Mouse (Mus musculus): Measurements from ENCODE around the gene Setd3. TPM values are rescaled to one million over a fixed set of nuclear protein-coding genes. Genes with fewer than 3 reads are reported as not detected.

Gene Setd3
- polyA plus RNA-seq, 1 experiment from 2014 or later, result 92.1 TPM

DNA sequence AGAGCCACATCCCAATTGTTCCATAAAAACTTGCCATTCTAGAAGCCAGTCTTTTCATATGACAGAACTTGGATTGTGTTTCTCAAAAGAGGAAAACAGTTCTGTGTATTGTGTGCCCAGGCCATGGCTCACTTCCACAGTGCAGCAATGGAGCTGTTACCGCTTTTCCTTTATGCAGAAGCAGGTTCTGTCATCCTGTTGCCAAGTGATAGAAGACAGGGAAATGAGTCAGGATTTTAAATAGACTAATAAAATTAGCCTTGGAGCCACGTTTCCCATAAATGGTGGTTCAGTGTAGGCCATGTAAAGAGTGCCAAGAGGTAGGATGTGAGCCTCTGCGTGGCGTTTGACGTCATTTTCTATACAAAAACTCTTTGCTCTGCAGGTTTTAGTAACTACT lies 14.8 kb upstream of the Setd3 start:
- H3K9me3 ChIP-seq (ENCODE audit: control insufficient read depth, low read length), result no peaks in the 10 kb centered on the region
- no peaks in the 10 kb centered on the region for H3K4me1 ChIP-seq (replicated peaks; ENCODE audit: control insufficient read depth, insufficient read depth, low read length)
- DNase-seq (ENCODE audit: low spot score), result no peak
- 96% methylated on average over 5 of the region's 5 CpGs for whole genome bisulfite sequencing
- peaks cover 14% of the 10 kb centered on the region for H3K36me3 ChIP-seq (ENCODE audit: control insufficient read depth, insufficient read depth, low read length)
- H3K27me3 ChIP-seq (ENCODE audit: control insufficient read depth, insufficient read depth, low read length), result no peaks in the 10 kb centered on the region
- no peak overlapping the region for H3K9ac ChIP-seq (ENCODE audit: low read depth, low read length)
- no peak overlapping the region for H3K4me2 ChIP-seq (replicated peaks; ENCODE audit: low read depth, low read length)
- no peak for ATAC-seq (ENCODE audit: low FRiP score)
- H3K27ac ChIP-seq (ENCODE audit: low read depth, low read length), result no peak overlapping the region
- H3K4me3 ChIP-seq (ENCODE audit: low read depth, low read length), result no peak overlapping the region

DNA sequence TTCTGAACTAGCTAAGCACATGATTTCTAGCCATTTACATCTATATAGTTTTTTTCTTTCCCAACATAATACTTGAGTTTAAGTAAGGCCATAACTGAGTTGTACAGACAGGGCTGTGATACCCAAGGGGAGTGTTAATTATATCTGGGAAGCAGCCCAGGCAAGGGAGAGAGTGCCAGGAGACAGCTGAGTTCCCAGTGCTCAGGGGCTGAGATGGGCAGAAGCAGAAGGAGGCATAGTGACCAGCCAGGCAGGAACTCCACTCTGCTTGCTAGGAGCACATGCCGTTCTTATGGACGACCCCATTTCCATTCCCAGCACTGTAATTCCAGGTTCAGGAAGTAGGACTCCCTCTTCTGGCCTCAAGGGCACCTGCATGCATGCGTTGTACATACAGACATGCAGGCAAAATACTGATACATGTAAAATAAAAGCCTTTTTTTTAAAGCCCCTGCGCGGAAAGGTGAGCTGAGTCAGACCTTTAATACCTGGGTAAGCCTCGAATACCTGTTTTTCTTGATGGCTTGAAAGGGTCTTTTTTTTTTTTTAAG lies 8.5 kb upstream of the Setd3 start:
- WGBS, result 91% methylated on average over 6 of the region's 6 CpGs
- no peaks in the 10 kb centered on the region for H3K27me3 ChIP-seq (ENCODE audit: control insufficient read depth, insufficient read depth, low read length)
- H3K27ac ChIP-seq (ENCODE audit: low read depth, low read length), result no peak overlapping the region
- H3K4me3 ChIP-seq (ENCODE audit: low read depth, low read length), result no peak overlapping the region
- no peak overlapping the region for H3K9ac ChIP-seq (ENCODE audit: low read depth, low read length)
- DNase-seq (ENCODE audit: low spot score) (no peak), ATAC-seq (ENCODE audit: low FRiP score) (no peak)
- no peak overlapping the region for H3K4me2 ChIP-seq (replicated peaks; ENCODE audit: low read depth, low read length)
- H3K36me3 ChIP-seq (ENCODE audit: control insufficient read depth, insufficient read depth, low read length), result 0 out of 2 replicates have a peak, but pooled peaks cover 5% of the 10 kb centered on the region
- H3K9me3 ChIP-seq (ENCODE audit: control insufficient read depth, low read length), result no peaks in the 10 kb centered on the region
- H3K4me1 ChIP-seq (replicated peaks; ENCODE audit: control insufficient read depth, insufficient read depth, low read length), result no peaks in the 10 kb centered on the region

DNA sequence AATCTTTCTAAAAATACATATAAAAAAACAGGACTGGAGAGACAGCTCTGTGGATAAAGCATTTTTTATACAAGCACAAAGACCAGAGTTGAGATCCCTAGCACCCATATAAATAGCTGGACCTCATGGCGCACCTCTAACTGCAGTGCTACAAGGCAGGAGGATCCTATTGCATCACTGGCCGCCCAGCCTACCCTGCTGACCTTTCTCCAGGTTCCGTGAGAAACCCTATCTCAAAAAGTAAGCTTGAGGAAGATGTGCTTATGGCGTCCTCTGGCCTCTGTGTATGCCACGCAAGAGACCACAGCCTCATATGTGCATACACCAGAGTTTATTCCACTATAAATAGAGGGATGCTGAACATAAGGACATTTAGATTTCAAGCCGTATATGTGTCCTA lies 2.6 kb upstream of the Setd3 start:
- Histone ChIP-seq H3K27ac (ENCODE audit: low read depth, low read length) (no peak overlapping the region), H3K27me3 (ENCODE audit: control insufficient read depth, insufficient read depth, low read length) (no peaks in the 10 kb centered on the region), H3K9me3 (ENCODE audit: control insufficient read depth, low read length) (no peaks in the 10 kb centered on the region), H3K4me2 (replicated peaks; ENCODE audit: low read depth, low read length) (no peak overlapping the region), H3K4me1 (replicated peaks; ENCODE audit: control insufficient read depth, insufficient read depth, low read length) (peaks cover 6% of the 10 kb centered on the region), H3K4me3 (ENCODE audit: low read depth, low read length) (no peak overlapping the region), H3K9ac (ENCODE audit: low read depth, low read length) (no peak overlapping the region), H3K36me3 (ENCODE audit: control insufficient read depth, insufficient read depth, low read length) (no peaks in the 10 kb centered on the region)
- no peak for ATAC-seq (ENCODE audit: low FRiP score)
- DNase-seq (ENCODE audit: low spot score), result no peak
- WGBS, result 95% methylated on average over 6 of the region's 6 CpGs

DNA sequence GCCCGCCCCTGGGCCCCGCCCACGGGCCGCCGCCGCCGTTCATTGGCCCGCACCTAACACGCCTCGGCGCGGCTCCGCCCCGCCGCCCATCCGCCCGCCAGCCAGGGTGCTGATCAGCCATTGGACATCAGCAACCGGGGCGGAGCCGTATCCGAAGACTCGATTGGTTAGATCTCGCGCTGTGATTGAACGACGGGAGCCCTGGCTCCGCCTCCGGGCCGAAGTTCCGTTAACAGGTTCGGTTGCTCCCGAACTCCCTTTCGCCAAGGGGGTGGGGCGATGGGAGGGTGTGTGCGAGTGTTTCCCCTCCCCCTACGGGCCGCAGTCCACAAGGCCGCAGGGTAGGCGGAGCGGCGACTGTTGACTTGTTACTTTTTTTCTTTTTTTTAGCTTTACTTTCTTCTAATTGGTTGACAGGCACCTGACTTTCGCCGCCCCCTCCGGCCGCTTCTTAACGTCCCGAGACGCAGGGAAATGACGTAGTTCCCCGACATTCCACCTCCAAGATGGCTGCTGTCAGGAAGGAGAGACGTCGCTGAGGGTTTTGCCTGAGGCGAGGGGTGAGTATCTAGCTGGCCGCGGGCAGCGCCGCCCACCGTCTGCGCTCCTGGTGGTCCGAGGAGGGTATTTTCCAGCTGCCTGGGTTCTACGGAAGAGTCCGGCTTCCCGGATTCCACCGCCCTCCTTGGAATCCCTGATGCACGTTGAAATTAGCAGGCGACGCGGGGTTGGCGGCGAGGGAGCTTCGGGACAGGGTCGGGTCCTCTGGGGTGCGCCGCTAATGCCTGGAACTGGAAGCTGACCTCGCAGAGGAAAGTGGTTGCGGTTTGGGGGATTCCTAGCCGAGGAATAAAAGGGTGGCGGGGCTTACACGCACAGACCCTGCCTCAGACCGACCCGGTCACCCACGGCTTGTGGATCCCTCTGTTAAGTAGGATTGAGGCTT lies 480 bp upstream of the Setd3 start, which contains the start of gene Ccnk:
Gene Ccnk, plus strand, starts transcription at position 259 of the 946 bp plus-strand sequence.
- H3K4me1 ChIP-seq (replicated peaks; ENCODE audit: control insufficient read depth, insufficient read depth, low read length), result peaks cover 6% of the 10 kb centered on the region
- peak within 1 kb of the TSS; percentile 82 for H3K9ac ChIP-seq (ENCODE audit: low read depth, low read length)
- no peaks in the 10 kb centered on the region for H3K9me3 ChIP-seq (ENCODE audit: control insufficient read depth, low read length)
- DNase-seq (ENCODE audit: low spot score), result peak; percentile 98
- H3K4me3 ChIP-seq (ENCODE audit: low read depth, low read length), result peak within 1 kb of the TSS; percentile 86
- H3K27me3 ChIP-seq (ENCODE audit: control insufficient read depth, insufficient read depth, low read length), result no peaks in the 10 kb centered on the region
- peak within 1 kb of the TSS; percentile 78 for H3K4me2 ChIP-seq (replicated peaks; ENCODE audit: low read depth, low read length)
- peak; percentile 98 for ATAC-seq (ENCODE audit: low FRiP score)
- peak within 1 kb of the TSS; percentile 68 for H3K27ac ChIP-seq (ENCODE audit: low read depth, low read length)
- H3K36me3 ChIP-seq (ENCODE audit: control insufficient read depth, insufficient read depth, low read length), result no peaks in the 10 kb centered on the region
- under 1% methylated on average over 65 of the region's 82 CpGs for WGBS

DNA sequence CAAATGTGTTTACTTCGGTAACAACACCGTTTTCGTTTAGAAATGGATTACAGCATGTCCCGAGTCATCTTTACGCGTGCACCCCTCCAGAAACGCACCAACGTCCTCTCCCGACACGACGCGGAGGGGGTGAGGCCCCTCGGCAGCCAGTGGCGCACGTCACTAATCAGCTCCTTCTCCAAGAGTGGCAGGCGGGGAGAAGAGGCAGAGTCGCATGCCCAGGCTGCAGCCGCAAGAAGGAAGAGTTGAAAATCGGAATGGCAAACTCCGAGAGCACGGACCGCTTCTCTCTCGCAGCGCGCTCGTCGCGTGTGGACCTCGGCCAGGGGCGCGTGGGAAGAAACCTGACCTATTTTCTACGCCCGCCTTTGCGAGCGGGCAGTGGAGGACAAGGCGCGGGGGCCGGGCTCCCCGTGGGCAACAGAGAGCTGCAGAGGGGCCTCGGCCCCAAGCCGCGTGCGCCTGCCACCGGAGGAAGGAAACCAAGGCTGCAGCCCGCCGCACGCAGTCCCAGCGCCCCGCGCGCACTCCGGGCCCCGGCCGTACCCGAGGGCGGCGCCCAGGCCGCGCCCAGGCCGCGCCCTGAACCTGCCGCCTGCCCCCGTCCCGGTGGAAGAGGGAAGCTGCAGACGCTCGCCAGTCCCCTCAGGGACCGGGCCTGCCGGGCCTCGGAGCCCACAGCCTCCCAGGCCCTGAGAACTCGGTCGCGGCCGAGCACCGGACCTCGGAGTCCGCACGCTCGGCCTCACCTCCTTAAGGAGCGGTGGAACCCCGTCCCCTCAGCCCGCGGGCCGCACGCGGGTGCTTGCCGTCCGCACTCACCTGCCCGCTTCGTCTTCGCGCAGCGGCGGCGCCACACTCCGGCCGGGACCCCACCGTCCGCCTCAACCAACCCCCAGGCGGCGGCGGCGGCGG lies 526 bp downstream of the Setd3 start:
- peak overlapping the region; percentile 86 for H3K4me3 ChIP-seq (ENCODE audit: low read depth, low read length)
- H3K36me3 ChIP-seq (ENCODE audit: control insufficient read depth, insufficient read depth, low read length), result no peaks in the 10 kb centered on the region
- peak overlapping the region; percentile 68 for H3K27ac ChIP-seq (ENCODE audit: low read depth, low read length)
- H3K9me3 ChIP-seq (ENCODE audit: control insufficient read depth, low read length), result no peaks in the 10 kb centered on the region
- WGBS, result under 1% methylated on average over 87 of the region's 103 CpGs
- peak overlapping the region; percentile 82 for H3K9ac ChIP-seq (ENCODE audit: low read depth, low read length)
- peak overlapping the region; percentile 77 for H3K4me2 ChIP-seq (replicated peaks; ENCODE audit: low read depth, low read length)
- H3K4me1 ChIP-seq (replicated peaks; ENCODE audit: control insufficient read depth, insufficient read depth, low read length), result peaks cover 6% of the 10 kb centered on the region
- ATAC-seq (ENCODE audit: low FRiP score) (peak; percentile 43; the same call in 1 of the 2 replicates), DNase-seq (ENCODE audit: low spot score) (peak; percentile 63)
- H3K27me3 ChIP-seq (ENCODE audit: control insufficient read depth, insufficient read depth, low read length), result no peaks in the 10 kb centered on the region

DNA sequence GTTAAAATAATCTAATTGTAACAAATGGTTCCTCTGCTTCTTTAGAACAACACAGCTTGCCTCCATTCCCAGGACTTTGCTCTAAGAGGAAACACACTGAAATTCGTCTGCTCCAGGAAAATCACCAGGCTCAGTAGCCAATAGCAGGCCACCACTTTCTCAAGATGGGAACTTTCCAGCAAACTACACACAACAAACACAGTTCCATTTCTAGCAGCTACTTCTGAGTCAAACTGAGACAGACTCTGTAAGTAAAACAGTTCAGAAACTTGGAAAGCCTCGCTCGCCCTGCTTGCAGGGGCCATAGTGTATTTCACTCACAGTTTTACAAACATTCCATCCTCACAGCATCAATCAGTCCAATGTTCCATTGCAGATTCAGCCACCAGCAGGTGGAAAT lies 2.7 kb downstream of the Setd3 start:
- Histone ChIP-seq H3K4me3 (ENCODE audit: low read depth, low read length) (no peak overlapping the region), H3K27ac (ENCODE audit: low read depth, low read length) (no peak overlapping the region), H3K36me3 (ENCODE audit: control insufficient read depth, insufficient read depth, low read length) (no peaks in the 10 kb centered on the region), H3K4me1 (replicated peaks; ENCODE audit: control insufficient read depth, insufficient read depth, low read length) (peaks cover 6% of the 10 kb centered on the region), H3K27me3 (ENCODE audit: control insufficient read depth, insufficient read depth, low read length) (no peaks in the 10 kb centered on the region), H3K9me3 (ENCODE audit: control insufficient read depth, low read length) (no peaks in the 10 kb centered on the region), H3K4me2 (replicated peaks; ENCODE audit: low read depth, low read length) (no peak overlapping the region), H3K9ac (ENCODE audit: low read depth, low read length) (no peak overlapping the region)
- ATAC-seq (ENCODE audit: low FRiP score), result no peak
- no peak for DNase-seq (ENCODE audit: low spot score)
- WGBS, result 81% methylated on average over 3 of the region's 3 CpGs

DNA sequence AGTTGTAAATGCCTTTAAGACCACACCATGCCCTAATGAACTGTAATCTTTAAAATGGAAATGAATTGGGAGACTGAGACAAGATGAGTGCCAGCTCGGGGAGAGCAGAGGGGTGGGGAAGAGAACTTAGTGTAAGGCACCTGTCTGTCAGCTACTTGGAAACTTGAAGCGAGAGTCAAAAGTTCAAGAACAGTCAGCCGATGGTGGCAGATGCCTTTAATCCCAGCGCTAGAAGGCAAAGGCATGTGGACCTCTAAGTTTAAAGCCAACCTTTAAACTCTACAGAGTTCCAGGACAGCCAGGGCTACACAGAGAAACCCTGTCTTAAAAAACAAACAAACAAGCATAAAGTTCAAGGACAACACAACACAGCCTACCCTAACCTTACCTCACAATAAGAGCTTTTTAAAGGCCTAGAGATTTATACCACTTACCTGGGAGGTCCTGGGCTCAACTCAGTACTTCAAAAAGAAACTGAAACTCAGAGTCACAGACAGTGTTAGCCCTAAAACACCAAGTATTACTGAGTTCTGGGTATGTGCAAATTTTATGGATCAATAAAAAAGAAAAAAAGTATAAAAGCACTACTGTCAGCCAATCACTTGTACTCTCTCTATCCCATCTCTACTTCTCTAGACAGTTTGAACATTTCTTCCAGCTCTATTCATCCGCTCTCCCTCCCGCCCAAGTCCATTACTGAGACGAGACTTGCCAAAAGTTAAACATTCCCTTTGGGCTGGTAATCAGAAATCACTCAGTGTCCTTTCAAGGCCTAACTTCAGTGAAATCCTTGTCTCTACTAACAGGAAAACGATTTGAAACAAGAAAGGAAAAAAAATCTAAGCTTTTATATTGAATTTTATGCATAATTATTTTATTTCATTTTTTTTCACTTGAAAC lies 4.3 kb downstream of the Setd3 start:
- Histone ChIP-seq H3K4me3 (ENCODE audit: low read depth, low read length) (no peak overlapping the region), H3K9ac (ENCODE audit: low read depth, low read length) (no peak overlapping the region), H3K9me3 (ENCODE audit: control insufficient read depth, low read length) (no peaks in the 10 kb centered on the region), H3K36me3 (ENCODE audit: control insufficient read depth, insufficient read depth, low read length) (no peaks in the 10 kb centered on the region), H3K27ac (ENCODE audit: low read depth, low read length) (no peak overlapping the region), H3K27me3 (ENCODE audit: control insufficient read depth, insufficient read depth, low read length) (no peaks in the 10 kb centered on the region), H3K4me2 (replicated peaks; ENCODE audit: low read depth, low read length) (no peak overlapping the region), H3K4me1 (replicated peaks; ENCODE audit: control insufficient read depth, insufficient read depth, low read length) (peaks cover 6% of the 10 kb centered on the region; the same call in 1 of the 2 replicates)
- ATAC-seq (ENCODE audit: low FRiP score) (no peak), DNase-seq (ENCODE audit: low spot score) (no peak)
- WGBS, result 82% methylated on average over 8 of the region's 8 CpGs

DNA sequence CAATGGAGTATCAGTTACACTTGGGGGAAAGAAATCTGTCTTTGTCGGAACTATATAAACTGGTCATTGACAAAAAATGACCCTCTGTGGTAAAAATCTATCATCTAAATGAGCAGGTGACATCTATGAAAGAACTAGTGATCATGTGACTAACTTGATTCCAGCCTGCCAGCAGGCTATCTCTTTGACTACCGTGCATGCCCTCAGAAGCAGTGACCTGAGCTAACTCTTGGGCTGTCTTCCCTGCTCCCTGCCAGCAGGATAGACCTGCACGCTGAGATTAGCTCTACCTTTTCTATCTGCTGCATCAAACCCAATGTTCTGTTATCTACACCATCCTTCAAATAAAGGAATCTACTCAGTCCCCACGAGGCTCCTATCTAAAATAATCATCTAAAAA lies 6.5 kb downstream of the Setd3 start:
- WGBS, result 58% methylated on average over 4 of the region's 4 CpGs
- Histone ChIP-seq H3K9ac (ENCODE audit: low read depth, low read length) (no peak overlapping the region), H3K9me3 (ENCODE audit: control insufficient read depth, low read length) (no peaks in the 10 kb centered on the region), H3K36me3 (ENCODE audit: control insufficient read depth, insufficient read depth, low read length) (no peaks in the 10 kb centered on the region), H3K4me3 (ENCODE audit: low read depth, low read length) (no peak overlapping the region), H3K27me3 (ENCODE audit: control insufficient read depth, insufficient read depth, low read length) (no peaks in the 10 kb centered on the region), H3K27ac (ENCODE audit: low read depth, low read length) (no peak overlapping the region), H3K4me1 (replicated peaks; ENCODE audit: control insufficient read depth, insufficient read depth, low read length) (0 out of 2 replicates have a peak, but pooled peaks cover 3% of the 10 kb centered on the region), H3K4me2 (replicated peaks; ENCODE audit: low read depth, low read length) (no peak overlapping the region)
- DNase-seq (ENCODE audit: low spot score) (no peak), ATAC-seq (ENCODE audit: low FRiP score) (no peak)
